Mouse (Mus musculus): Measurements from ENCODE around the gene Myo10.

The Myo10 gene

GRCm38 (mm10) chr15:25830426-25830825 lies 208.1 kb downstream of the Myo10 start:
- DNase-seq (ENCODE audit: extremely low spot score, low read depth, low spot score): no peak

GRCm38 (mm10) chr15:25834282-25834681 lies 212.0 kb downstream of the Myo10 start:
- no peak for DNase-seq (ENCODE audit: extremely low spot score, low read depth, low spot score)

DNA sequence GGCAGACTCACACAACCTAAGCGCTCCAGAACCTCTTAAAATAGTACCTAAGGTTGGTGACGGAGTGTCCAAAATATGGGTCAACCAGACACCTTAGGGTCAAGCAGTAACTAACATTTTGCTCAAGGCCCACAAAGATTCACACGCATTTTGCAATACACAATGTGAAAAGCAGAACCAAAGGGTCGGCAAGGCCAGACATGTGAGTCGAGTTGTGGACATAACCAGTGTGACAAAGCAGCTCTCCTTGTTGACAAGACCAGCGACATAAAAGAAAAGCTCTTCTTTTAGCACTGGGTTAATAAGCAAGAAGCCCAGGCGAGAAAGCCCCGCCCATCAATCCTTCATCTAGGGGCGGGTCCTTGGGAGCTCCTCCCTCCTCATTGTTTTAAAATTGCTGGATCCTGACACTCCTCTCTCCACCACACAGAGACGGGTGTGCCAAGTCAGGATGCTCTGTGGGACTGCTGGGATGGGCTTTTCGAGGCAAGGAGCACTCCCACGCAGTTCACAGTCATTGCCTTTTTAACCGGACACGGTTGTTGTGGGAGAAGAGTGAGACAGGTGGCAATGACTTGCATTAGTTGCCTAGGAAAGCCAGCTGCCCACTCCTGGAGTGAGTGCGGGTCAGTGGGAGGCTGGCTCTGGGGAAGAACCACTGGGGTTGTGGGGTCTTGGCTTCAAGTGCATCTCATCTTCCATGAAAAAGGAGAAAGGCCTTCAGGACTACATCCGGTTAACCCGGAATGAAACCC lies 212.8 kb downstream of the Myo10 start:
- no peak for DNase-seq (ENCODE audit: extremely low spot score, low read depth, low spot score)

GRCm38 (mm10) chr15:25842462-25843085 lies 220.2 kb downstream of the Myo10 start:
- no peak for DNase-seq (ENCODE audit: extremely low spot score, low read depth, low spot score)

GRCm38 (mm10) chr15:25843086-25843991 lies 221.0 kb downstream of the Myo10 start, which contains the start of gene Retreg1:
TSS of gene Retreg1 (plus strand) at chr15:25843180.
- no peak for DNase-seq (ENCODE audit: extremely low spot score, low read depth, low spot score)

DNA sequence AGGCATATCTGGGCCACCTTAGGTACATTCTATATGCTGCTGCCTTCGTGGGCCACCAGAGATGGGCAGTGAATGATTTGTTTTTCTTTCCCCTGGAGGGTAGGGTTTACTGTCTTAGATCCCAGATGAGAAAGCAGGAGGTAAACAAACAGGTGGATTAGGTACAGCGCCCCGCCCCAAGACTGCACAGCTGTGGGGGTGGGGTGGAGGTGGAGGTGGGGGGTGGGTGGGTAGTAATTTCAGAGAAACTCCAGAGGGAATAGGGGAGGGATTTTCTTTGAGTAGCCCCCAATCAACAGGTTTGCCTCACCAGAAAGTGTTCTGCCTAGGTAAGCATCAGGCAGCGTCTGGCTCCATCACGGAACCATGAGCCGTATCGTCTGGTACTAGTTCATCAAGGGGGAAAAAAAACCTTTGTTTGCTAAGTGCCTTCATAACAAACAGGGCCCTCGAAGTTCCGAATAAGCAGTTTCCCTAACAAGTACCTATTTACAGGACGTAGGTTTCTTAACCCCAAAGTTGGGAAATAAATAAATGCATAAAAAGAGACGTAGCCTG lies 221.8 kb downstream of the Myo10 start:
- DNase-seq (ENCODE audit: extremely low spot score, low read depth, low spot score): no peak

GRCm38 (mm10) chr15:25844771-25845170 lies 222.4 kb downstream of the Myo10 start:
- no peak for DNase-seq (ENCODE audit: extremely low spot score, low read depth, low spot score)

DNA sequence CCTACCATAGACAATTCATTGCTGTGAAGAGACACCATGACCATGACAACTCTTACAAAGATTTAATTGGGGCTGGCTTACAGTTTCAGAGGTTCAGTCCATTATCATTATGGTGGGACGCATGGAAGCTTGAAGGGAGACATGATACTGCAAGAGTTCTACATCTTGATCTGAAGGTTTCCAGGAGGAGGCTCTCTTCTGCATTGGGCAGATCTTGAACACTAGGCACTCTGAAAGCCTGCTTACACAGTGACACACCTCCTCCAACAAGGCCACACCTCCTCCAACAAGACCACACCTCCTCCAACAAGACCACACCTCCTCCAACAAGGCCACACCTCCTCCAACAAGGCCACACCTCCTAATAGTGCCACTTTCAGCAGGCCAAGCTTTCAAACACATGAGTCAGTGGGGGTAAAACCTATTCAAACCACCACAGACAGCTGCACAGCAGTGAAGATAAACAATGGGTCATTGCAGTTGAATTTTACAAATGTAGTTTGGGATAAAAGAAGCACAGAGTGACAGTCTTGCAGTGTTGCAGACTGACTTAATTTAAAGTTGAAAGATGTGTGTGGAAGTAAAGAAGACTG lies 225.3 kb downstream of the Myo10 start:
- DNase-seq (ENCODE audit: extremely low spot score, low read depth, low spot score): no peak

- no peak for DNase-seq (ENCODE audit: extremely low spot score, low read depth, low spot score)
These were observed 228.2 kb downstream of the Myo10 start for GRCm38 (mm10) chr15:25850552-25850951.

- no peak for DNase-seq (ENCODE audit: extremely low spot score, low read depth, low spot score)
These were observed 232.1 kb downstream of the Myo10 start for GRCm38 (mm10) chr15:25854270-25854904.

- no peak for DNase-seq (ENCODE audit: extremely low spot score, low read depth, low spot score)
These were observed 236.3 kb downstream of the Myo10 start for GRCm38 (mm10) chr15:25858611-25859058.

DNA sequence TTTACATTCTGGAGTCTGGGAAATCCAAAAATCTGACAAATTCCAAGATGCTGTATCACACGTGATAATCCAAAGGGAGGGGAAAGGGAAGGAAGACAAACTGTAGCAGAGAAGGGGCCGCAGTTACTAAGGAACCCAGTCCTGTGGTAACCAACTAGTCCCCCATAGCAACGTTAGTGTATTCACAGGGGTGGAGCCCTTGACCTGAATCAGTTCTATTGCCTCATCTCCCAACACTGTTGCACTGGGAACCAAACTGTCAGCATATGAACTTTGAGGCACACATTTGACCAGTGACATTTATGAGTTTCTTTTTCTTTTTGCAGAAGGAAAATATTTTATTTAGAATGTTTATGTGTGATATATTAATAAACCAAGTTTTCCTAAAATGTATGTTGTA lies 237.1 kb downstream of the Myo10 start:
- no peak for DNase-seq (ENCODE audit: extremely low spot score, low read depth, low spot score)

DNA sequence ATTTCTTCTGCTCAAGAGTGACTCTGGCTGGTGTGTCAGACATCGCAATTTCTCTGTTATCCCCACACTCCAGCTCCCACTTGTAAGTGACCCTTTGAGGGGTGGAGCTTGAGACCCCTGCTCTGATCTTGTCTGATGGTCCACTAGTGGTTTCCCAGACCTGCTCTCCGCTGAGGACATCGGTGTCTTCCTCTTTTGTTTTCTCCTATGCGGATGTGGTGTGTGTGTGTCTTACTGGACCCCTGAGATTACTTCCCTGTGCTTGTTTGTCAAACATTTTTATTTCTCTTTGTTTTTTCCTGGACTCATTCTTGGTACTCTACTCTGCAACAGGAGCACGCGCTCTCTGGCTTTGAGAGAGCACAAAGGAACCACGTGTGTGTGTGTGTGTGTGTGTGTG lies 239.6 kb downstream of the Myo10 start:
- no peak for DNase-seq (ENCODE audit: extremely low spot score, low read depth, low spot score)

Measured in hindlimb bud, embryonic 11.5 days (tissue).